Mouse (Mus musculus) heart, adult 18-20 months (tissue): Measurements from ENCODE around the gene Oas1h. TPM values are rescaled to one million over a fixed set of nuclear protein-coding genes. Genes with fewer than 3 reads are reported as not detected.
"Not testable (repeated sequence)": the region's sequence is repeated elsewhere in the genome, so short reads cannot be mapped to it uniquely, and the experiment has no call there.

ENCODE experiments used
- DNase-seq, 2 experiments: peaks; one replicate each; pipeline ENCODE4 v3.0.0; 2021 to 2022; ENCODE audit warnings: mixed read lengths in 1 of 2
- total RNA-seq, 2 experiments: library from RNA; stranded (reverse); gene quantifications; 2 replicates each; pipeline ENCODE4 v1.2.3; 2021

Oas1h gene
- total RNA-seq, 2 experiments from 2014 or later = not detected

GRCm38 (mm10) chr5:120887413-120887812 is 26.2 kb downstream of the Oas1h start, which contains the start of gene Oas1g:
Gene Oas1g (minus strand): TSS chr5:120887613.
- peak in 1 of 2 experiments; percentile 15 for DNase-seq

GRCm38 (mm10) chr5:120887831-120888230 is 26.6 kb downstream of the Oas1h start:
- no peak for DNase-seq

- DNase-seq = not testable (repeated sequence)
Observed at GRCm38 (mm10) chr5:120888294-120888815, 27.1 kb downstream of the Oas1h start.

GRCm38 (mm10) chr5:120890026-120890425 is 28.8 kb downstream of the Oas1h start:
- no peak for DNase-seq

GRCm38 (mm10) chr5:120890991-120891390 is 29.8 kb downstream of the Oas1h start:
- DNase-seq = no peak

- not testable (repeated sequence) for DNase-seq
Observed at GRCm38 (mm10) chr5:120891566-120892242, 30.5 kb downstream of the Oas1h start.

- DNase-seq = no peak
Observed at GRCm38 (mm10) chr5:120892243-120892660, 31.0 kb downstream of the Oas1h start.

- not testable (repeated sequence) for DNase-seq
Observed at GRCm38 (mm10) chr5:120893866-120894265, 32.6 kb downstream of the Oas1h start.

- DNase-seq = not testable (repeated sequence)
Observed at GRCm38 (mm10) chr5:120894692-120895091, 33.5 kb downstream of the Oas1h start.

- DNase-seq = no peak
Observed at GRCm38 (mm10) chr5:120895231-120895900, 34.1 kb downstream of the Oas1h start.

GRCm38 (mm10) chr5:120898307-120898706 is 37.1 kb downstream of the Oas1h start:
- DNase-seq = no peak

- DNase-seq = no peak
Observed at GRCm38 (mm10) chr5:120898726-120899125, 37.5 kb downstream of the Oas1h start.

- DNase-seq = no peak
Observed at GRCm38 (mm10) chr5:120900666-120901065, 39.4 kb downstream of the Oas1h start.

- DNase-seq = no peak
Observed at GRCm38 (mm10) chr5:120902056-120902455, 40.8 kb downstream of the Oas1h start.

- DNase-seq = peak in 1 of 2 experiments; percentile 32
Observed at GRCm38 (mm10) chr5:120906791-120907733, 45.8 kb downstream of the Oas1h start, which contains the start of gene Oas1a. Gene Oas1a (minus strand): TSS chr5:120907521.

GRCm38 (mm10) chr5:120908196-120908920 is 47.1 kb downstream of the Oas1h start:
- no peak for DNase-seq

GRCm38 (mm10) chr5:120914204-120914603 is 53.0 kb downstream of the Oas1h start, which contains the start of gene Oas1d:
Gene Oas1d (plus strand): TSS chr5:120914536.
- not testable (repeated sequence) for DNase-seq

- DNase-seq = not testable (repeated sequence)
Observed at GRCm38 (mm10) chr5:120919156-120919935, 58.1 kb downstream of the Oas1h start.

- no peak for DNase-seq
Observed at GRCm38 (mm10) chr5:120920296-120920695, 59.1 kb downstream of the Oas1h start.
